Mouse (Mus musculus): ENCODE results near the gene Gm20388. TPM values are rescaled to one million over a fixed set of nuclear protein-coding genes. Genes with fewer than 3 reads are reported as not detected.

The Gm20388 gene
- total RNA-seq, 2 experiments from 2014 or later: 6.8 to 7.8 TPM

DNA sequence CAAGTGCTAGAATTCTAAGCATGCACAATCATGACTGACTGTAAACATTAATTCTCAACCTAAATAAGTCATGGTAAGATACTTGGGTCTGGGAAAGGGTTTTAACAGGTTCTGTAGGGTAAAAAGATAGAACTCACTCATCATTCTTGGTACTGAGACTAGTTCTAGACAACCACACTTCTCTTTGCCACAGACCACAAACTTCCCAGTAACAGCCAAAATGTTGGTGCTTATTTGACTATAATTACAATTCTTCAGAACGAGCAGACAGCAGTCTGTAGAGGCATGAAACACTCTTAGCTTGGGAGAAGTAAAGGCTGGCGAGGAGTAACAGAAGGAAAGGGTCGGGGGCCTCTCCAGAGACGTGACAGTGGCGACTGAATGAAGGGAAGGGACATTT, 3051.4 kb downstream of the Gm20388 start:
- DNase-seq: no peak

GRCm38 (mm10) chr8:122966638-122967037, 3056.0 kb downstream of the Gm20388 start:
- intact Hi-C loops (cut with DNase I): no loop called here
- no peak for DNase-seq

More for the DNA sequence above, 3051.4 kb downstream of the Gm20388 start:
- intact Hi-C loops (cut with DNase I): no loop called here

DNA sequence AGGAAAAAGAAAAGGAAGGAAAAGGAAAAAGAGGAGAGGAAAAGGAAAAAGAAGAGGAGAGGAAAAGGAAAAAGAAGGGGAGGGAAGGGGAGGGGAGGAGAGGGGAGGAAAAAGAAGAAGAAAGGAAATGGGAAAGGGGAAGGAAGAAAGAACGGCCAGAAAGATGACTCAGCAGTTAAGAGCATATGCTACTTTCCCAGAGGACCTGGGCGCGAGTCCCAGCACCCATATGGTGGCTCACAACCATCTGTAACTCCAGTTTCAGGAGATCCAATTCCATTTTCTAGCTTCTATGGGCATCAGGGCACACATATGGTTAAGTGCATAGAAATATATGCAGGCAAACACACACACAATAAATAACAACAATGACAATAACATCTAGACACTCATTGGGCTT, 3057.5 kb downstream of the Gm20388 start:
- DNase-seq: no peak

DNA sequence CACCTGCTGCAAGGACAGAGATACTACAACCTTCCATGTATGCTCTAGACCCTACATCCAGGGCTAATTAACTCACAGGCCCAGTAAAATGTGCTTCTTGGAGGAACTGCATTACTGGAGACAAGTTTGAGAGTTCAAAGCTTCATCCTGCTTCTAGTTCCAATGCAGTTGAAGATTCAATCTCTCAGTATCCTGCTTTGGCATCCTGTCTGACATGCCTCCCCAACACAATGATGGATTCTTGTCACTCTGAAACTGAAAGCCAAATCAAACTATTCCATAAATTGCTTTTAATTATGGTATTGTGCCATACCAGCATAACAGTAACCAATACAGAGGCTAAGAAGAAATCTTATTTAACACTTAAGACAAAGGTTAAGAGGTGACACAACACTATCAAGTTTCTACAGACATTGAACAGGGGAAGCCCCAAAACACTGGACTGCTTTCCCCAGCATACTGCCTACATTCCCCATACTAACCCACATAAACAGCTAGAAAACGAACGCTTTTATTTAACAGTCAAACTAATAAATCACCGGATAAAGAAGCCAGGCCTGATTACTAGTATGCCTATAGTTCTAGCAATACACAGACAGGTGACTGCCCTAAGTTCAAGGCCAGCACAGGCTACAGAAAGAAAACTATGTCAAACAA, 3059.5 kb downstream of the Gm20388 start:
- DNase-seq: no peak
- intact Hi-C loops (cut with DNase I): no loop called here

More for the DNA sequence above, 3057.5 kb downstream of the Gm20388 start:
- intact Hi-C loops (cut with DNase I): no loop called here

GRCm38 (mm10) chr8:122976046-122976445, 3065.4 kb downstream of the Gm20388 start:
- no peak for DNase-seq
- intact Hi-C loops (cut with DNase I): no loop called here

DNA sequence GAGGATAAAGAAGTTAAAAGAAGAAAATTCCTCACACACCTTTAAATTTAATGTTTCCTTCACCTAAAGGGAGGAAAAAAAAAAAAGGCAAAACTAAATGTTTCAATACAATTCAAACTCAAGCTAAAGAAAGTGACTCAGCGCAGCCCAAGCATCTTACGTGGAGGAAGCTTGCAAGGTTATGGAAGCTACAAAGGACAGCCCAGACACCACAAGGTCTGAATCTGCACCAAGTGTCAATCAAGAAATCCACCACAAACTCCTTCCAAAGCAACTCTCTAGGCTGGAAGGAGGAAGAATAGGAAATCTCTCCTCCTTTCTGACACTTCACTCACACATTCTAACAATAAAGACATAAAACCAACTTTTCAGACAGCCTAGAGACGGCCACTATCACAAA, 3068.8 kb downstream of the Gm20388 start:
- intact Hi-C loops (cut with DNase I): no loop called here
- no peak for DNase-seq

- intact Hi-C loops (cut with DNase I): no loop called here
- DNase-seq: no peak
These were observed 3069.3 kb downstream of the Gm20388 start for GRCm38 (mm10) chr8:122979865-122980509.

- no peak for DNase-seq
- intact Hi-C loops (cut with DNase I): no loop called here
These were observed 3071.0 kb downstream of the Gm20388 start for GRCm38 (mm10) chr8:122981646-122982045.

DNA sequence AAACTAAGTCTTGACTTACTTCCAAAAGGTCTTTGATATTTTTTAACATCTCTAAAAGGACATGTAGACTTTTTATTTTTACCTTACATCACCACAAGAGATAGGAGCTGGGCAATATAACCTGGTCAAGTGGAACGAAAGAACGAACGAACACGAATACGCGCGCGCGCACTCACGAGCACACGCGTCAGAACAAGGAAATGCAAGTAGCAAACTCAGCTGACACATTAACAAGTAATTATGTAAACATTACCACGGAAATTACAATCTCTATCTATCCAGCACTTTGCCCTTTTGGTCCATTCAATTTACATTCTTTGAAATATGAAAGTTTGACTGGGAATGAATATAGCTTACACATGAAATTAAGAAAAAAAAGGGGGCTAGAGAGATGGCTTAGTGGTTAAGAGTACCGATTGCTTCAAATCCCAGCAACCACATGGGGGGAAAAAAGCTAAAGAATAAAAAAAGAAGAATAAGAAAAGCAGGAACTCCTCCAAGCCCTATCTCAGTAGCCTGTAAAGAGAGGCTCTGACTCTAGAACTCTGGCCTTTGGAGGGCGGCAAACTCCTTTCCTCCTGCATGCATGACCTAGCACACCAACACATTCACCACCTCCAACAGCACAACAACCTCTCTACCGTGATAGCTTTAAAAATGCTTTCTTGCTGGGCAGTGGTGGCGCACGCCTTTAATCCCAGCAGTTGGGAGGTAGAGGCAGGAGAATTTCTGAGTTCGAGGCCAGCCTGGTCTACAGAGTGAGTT, 3072.7 kb downstream of the Gm20388 start:
- intact Hi-C loops (cut with DNase I): no loop called here
- no peak for DNase-seq

DNA sequence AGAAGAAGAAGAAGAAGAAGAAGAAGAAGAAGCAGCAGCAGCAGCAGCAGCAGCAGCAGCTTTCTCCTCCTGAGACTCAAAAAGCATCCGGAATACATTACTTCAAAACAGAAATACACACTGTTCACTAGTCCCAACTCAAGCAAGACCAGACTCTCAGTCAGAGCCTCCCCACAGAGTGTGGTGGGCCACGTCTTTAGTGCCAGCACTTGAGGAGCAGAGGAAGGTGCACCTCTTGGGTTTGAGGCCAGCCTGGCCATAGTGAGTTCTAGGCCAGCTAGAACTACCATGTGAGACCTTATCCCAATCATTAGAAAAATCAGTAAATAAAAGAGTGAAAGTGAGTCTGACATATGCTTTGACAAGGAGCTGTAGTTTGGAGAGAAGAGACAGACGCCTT, 3073.5 kb downstream of the Gm20388 start:
- intact Hi-C loops (cut with DNase I): no loop called here
- DNase-seq: no peak

DNA sequence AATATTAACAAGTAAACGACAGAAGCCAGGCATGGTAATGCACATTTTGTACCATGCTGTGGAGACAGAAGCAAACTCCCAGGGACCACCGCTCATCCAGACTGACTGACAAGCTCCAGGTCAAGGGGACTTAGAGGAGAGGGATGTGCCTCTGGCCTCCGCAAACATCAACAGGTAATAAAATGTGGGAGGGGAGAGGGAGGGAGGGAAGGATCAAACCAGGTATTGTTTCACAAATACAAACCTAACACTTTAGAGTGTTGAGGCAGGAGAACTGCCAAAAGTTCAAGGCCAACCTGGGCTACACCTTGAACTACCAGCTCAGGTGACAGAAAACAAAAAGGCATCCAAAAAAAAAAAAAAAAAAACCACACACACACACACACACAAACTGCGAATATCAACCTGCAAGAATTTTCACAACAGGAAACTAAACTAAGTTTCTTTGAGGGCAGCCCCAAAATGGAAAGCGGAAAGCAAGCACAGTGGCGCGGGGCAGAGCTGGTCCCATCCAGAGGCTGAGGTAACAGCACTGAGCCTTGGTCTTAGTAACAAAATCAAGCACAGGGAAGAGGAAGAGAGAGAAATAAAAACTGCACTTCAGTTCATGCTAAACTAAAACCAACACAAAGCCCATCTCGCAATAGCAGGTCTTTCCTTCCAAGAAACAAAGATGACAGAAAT, 3076.0 kb downstream of the Gm20388 start:
- intact Hi-C loops (cut with DNase I): loop anchor here (5.0 kb wide), 1 partner anchor 51 kb away; no protein-coding TSS in a partner anchor
- no peak for DNase-seq

DNA sequence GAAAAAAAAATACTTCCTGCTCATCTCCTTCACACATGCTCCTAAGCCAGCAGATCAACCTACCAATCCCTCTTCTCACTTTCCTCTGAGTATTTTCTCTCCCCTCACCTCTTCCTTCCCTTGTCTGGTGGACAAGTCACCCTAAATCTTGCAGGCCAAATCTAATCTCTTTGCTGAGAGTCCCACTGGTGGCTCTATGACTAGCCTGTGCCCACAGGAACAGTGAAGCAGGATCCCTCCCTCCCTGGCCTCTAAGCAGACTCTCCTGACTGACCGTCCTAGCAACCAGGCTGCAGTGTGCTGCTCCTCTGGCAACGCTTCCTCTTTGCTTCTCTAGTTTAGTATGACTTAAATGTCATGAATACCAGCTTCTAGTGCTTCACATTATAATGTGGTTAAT, 3076.6 kb downstream of the Gm20388 start:
- intact Hi-C loops (cut with DNase I): loop anchor here (5.0 kb wide), 1 partner anchor 50 kb away; no protein-coding TSS in a partner anchor
- no peak for DNase-seq

DNA sequence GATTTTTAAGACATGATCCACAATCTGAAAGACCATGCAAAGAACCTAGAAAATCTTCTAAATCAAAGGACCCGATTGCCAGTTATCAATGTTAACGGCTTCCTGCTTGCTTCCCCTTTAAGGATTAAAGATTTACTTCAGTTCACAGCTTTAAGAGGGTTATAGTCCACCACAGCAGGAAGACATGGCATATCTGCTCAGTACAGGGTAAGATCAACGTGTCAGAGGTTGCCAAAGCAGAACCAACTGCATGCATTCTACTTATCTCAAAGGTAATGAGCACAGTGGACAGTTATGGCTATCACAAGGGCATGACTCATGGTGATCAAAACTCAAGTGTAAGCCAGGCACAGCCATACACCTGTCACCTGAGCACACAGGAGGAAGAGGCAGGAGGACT, 3078.3 kb downstream of the Gm20388 start:
- intact Hi-C loops (cut with DNase I): loop anchor here (5.0 kb wide), 1 partner anchor 48 kb away; no protein-coding TSS in a partner anchor
- no peak for DNase-seq

DNA sequence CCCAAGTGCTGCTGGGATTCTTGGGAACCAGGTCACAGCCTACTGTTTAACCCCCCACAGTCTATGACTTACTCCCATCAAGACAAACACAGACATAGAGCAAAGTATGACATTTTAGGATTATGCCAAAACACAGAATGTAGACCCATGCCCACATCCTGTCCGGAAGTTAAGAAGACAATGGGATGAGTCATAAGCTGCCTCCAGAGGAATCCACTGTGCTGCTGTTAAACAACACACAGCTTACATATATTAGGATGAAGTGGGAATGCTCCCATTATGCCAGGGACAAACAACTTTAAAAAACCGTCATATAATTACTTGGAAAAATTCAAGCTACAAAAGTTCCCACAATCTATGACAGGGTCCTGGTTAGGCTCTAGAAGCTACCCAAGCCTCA, 3079.3 kb downstream of the Gm20388 start:
- DNase-seq: no peak
- intact Hi-C loops (cut with DNase I): loop anchor here (5.0 kb wide), 1 partner anchor 47 kb away; no protein-coding TSS in a partner anchor

DNA sequence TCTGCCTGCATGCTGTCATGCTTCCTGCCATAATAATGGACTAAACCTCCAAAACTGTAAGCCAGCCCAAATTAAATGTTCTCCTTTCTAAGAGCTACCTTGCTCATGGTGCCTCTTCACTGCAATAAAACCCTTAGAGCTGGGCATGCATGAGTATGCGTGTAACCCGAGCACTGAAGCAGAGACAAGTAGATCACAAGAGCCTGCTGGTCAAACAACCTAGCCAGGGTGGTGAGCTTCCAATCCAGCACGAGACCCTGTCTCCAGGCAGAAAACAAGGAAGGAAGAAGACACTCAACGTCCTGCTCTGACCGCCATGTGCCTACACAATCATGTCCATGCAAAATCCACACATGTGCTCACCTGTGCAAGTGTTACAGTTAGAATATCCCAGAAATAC, 3080.7 kb downstream of the Gm20388 start:
- DNase-seq: no peak
- intact Hi-C loops (cut with DNase I): no loop called here

DNA sequence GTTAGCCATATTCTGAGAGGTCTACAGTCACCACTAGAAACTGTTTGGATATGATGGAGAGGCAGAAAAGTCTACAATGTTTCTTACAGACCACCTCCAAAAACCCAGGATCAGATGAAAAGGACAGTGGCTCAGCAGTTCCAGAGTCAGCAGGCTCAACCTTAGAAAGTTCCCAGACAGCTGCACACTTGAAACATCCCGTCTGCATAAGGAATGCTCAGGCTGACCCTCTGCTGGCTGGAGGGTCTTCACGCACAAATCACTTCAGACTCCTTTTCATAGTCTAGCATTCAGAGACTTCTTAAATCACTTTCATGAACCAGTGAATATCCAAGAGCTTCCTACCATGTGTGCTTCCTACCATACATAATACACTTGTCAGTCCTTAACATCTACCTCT, 3081.7 kb downstream of the Gm20388 start:
- intact Hi-C loops (cut with DNase I): no loop called here

DNA sequence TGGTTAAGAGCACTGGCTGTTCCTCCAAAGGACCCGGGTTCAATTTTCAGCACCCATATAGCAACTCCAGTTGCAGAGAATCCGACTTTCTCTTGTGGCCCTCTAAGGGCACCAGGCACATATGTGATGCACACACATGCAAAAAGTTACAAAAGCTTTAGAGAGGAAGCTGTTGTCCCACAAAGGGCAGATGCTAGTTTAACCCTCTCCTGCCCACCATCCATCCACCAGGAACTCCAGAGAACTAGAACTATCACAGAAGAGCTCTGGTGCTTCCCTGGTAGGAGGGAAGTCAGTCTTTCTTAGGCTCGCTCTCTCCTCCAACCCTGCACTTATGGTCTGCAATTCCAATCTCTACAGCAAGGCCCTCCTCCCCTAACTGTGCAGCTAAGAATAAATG, 3082.4 kb downstream of the Gm20388 start:
- no peak for DNase-seq
- intact Hi-C loops (cut with DNase I): no loop called here

More for the DNA sequence above, 3081.7 kb downstream of the Gm20388 start:
- no peak for DNase-seq

- no peak for DNase-seq
- intact Hi-C loops (cut with DNase I): no loop called here
These were observed 3083.1 kb downstream of the Gm20388 start for GRCm38 (mm10) chr8:122993740-122994139.

DNA sequence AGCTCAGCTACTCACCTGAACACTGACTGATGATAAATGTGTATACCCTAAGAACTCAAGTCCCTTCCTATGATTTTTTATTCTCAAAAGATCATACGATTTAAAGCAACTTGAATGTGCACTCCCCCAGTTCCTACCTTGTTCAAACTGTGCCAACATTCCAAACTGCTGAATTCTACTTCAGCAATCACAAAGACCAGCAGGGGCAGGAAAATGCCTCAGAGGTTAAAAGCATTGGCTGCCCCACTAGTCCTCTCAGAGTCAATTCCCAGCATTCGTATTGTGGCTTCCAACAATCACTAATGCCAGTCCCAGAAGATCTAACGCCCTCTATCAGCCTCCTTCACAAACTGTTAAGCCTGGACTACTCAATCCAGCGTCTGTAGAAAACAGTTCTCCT, 3087.3 kb downstream of the Gm20388 start:
- intact Hi-C loops (cut with DNase I): no loop called here
- DNase-seq: no peak

GRCm38 (mm10) chr8:123000311-123000710, 3089.7 kb downstream of the Gm20388 start:
- DNase-seq: no peak
- intact Hi-C loops (cut with DNase I): no loop called here
